Mouse (Mus musculus): ENCODE measurements around the gene Gm10912. TPM values are rescaled to one million over a fixed set of nuclear protein-coding genes. Genes with fewer than 3 reads are reported as not detected.
"Not testable (repeated sequence)": the region's sequence is repeated elsewhere in the genome, so short reads cannot be mapped to it uniquely, and the experiment has no call there.

Gene Gm10912
- polyA plus RNA-seq, 1 experiment from 2014 or later = not detected

DNA sequence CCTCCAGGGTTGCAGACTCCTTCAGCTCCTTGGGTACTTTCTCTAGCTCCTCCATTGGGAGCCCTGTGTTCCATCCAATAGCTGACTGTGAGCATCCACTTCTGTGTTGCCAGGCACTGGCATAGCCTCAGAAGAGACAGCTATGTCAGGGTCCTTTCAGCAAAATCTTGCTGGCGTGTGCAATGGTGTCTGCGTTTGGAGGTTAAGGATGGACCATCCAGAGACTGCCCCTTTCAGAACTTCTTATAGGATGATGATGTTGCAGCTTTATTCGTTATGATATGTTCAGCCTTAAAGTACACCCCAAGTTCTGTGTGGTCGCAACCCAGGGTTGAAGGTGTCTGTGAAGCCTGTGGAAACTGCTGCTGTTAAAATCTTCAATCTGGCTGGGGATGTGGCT is 31.8 kb downstream of the Gm10912 start:
- Histone ChIP-seq H3K4me1 (replicated peaks) (peaks cover 34% of the 10 kb centered on the region), H3K27ac (ENCODE audit: poor library complexity, severe bottlenecking) (peak overlapping the region; percentile 97), H3K9ac (peak overlapping the region; percentile 31; the same call in 1 of the 2 replicates), H3K4me3 (peak overlapping the region; percentile 60), H3K4me2 (peak overlapping the region; percentile 71)
- WGBS = 78% methylated on average over 4 of the region's 4 CpGs
- not testable (repeated sequence) for H3K36me3 ChIP-seq; ATAC-seq (ENCODE audit: insufficient number of reproducible peaks, low FRiP score); H3K27me3 ChIP-seq (replicated peaks); H3K9me3 ChIP-seq (replicated peaks)

DNA sequence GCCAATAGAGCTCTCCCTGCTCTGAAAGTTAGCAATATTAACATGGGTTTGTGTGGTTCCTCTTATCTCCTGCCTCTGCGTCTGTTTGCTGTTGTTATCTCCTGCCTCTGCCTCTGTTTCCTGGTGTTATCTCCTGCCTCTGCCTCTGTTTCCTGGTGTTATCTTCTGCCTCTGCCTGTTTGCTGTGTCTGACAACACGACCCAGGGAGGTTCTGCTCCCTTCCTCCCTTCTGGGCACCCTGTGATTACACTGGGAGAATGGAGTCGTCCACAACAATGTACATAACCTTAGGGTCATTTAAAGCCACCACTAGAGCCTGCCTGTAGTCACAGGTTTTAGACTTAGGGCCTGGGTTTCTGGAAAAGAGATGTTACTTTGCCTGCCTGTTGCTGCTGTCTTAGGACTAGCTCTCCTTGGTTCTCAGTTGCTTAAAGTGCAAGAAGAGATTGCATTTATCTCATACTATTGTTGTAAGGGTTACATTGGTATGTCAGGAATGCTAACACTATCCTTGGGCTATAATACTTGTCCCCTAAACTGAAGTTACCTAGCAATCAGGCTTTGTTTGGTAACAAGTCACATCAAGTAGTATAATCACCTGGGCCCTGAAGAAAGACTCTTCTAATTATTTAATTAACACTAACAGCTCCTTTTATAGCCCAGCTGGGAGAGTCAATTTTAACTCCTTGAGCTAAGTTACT is 33.1 kb downstream of the Gm10912 start:
- Histone ChIP-seq H3K27me3 (replicated peaks) (no peaks in the 10 kb centered on the region), H3K27ac (ENCODE audit: poor library complexity, severe bottlenecking) (peak overlapping the region; percentile 80), H3K36me3 (no peaks in the 10 kb centered on the region), H3K9ac (no peak overlapping the region), H3K9me3 (replicated peaks) (no peaks in the 10 kb centered on the region), H3K4me1 (replicated peaks) (peaks cover 45% of the 10 kb centered on the region), H3K4me3 (0 out of 2 replicates have a peak overlapping the region, but pooled peaks have one; percentile 6), H3K4me2 (peak overlapping the region; percentile 43)
- peak; percentile 88 for ATAC-seq (ENCODE audit: insufficient number of reproducible peaks, low FRiP score)
- WGBS = 3% methylated on average over 3 of the region's 3 CpGs

DNA sequence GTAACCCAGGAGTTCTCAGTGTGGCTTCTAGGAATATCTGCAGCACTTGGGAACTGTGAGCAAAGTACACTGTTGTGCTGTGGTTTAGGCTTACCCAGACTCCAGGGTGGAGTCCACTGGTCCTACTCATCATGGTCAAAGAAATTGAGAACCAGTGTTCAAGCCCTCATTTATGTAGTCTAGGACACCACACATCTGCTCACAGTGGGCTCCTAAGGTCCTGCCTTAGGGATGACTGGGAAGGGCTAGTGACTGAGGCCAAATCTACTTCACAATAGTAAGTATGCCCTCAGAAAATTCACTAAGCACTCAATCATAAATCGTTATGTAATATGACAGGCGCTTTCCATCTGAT is 33.6 kb downstream of the Gm10912 start:
- 91% methylated on average over 2 of the region's 2 CpGs for WGBS
- Histone ChIP-seq H3K4me2 (peak overlapping the region; percentile 43), H3K4me1 (replicated peaks) (peaks cover 45% of the 10 kb centered on the region), H3K9me3 (replicated peaks) (no peaks in the 10 kb centered on the region), H3K36me3 (0 out of 2 replicates have a peak, but pooled peaks cover under 1% of the 10 kb centered on the region), H3K27me3 (replicated peaks) (no peaks in the 10 kb centered on the region), H3K9ac (no peak overlapping the region), H3K4me3 (0 out of 2 replicates have a peak overlapping the region, but pooled peaks have one; percentile 6), H3K27ac (ENCODE audit: poor library complexity, severe bottlenecking) (peak overlapping the region; percentile 80)
- no peak for ATAC-seq (ENCODE audit: insufficient number of reproducible peaks, low FRiP score)

DNA sequence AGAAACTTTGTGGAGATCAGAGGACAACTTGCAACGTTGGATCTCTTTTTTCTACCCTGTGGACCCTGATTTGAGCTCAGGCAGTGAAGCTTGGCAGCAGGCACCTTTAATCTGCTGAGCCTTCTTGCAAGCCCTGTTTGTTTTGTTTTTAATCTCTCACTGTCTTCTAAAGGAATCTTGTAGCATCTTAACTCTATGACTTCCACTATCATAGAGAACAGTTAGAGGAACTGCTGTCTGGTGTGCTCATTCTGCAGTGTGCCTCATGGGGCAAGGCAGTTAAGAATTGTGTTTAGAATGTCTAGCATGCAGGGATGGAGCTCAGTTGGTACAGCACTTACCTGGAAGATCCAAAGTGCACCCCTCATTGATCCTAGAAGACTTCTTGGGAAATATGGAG is 34.3 kb downstream of the Gm10912 start:
- no peak for ATAC-seq (ENCODE audit: insufficient number of reproducible peaks, low FRiP score)
- 0 out of 2 replicates have a peak overlapping the region, but pooled peaks have one; percentile 1 for H3K27ac ChIP-seq (ENCODE audit: poor library complexity, severe bottlenecking)
- 0 out of 2 replicates have a peak overlapping the region, but pooled peaks have one; percentile 5 for H3K4me3 ChIP-seq
- H3K9ac ChIP-seq = 0 out of 2 replicates have a peak overlapping the region, but pooled peaks have one; percentile 31
- H3K4me2 ChIP-seq = peak overlapping the region; percentile 53
- H3K27me3 ChIP-seq (replicated peaks) = no peaks in the 10 kb centered on the region
- no peaks in the 10 kb centered on the region for H3K9me3 ChIP-seq (replicated peaks)
- peaks cover 8% of the 10 kb centered on the region for H3K36me3 ChIP-seq
- 49% methylated on average over 1 of the region's 1 CpGs for WGBS
- H3K4me1 ChIP-seq (replicated peaks) = peaks cover 45% of the 10 kb centered on the region

DNA sequence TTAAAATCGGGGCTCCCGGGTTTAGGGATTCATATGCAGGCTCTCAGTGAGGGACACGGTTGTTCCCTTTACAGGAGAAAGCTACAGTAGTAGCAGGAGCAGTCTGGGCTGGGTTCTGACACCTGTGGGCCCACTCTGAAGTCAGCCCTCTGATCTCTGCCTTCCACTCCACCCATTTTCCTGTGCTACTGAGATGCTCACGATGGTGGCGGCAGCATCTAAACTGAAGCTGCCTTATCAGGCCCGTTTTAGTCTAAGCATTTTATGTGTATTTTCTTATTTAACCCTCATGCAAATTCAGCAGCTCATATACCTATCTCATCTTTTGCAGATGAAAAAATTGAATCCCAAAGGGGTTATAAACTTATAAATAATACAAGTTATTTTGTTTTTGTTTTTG is 39.2 kb downstream of the Gm10912 start:
- H3K36me3 ChIP-seq = peaks cover 18% of the 10 kb centered on the region
- 86% methylated on average over 6 of the region's 6 CpGs for WGBS
- peaks cover 28% of the 10 kb centered on the region for H3K4me1 ChIP-seq (replicated peaks)
- H3K4me2 ChIP-seq = no peak overlapping the region
- no peaks in the 10 kb centered on the region for H3K9me3 ChIP-seq (replicated peaks)
- H3K27ac ChIP-seq (ENCODE audit: poor library complexity, severe bottlenecking) = no peak overlapping the region
- H3K4me3 ChIP-seq = no peak overlapping the region
- H3K27me3 ChIP-seq (replicated peaks) = no peaks in the 10 kb centered on the region
- H3K9ac ChIP-seq = no peak overlapping the region
- no peak for ATAC-seq (ENCODE audit: insufficient number of reproducible peaks, low FRiP score)

DNA sequence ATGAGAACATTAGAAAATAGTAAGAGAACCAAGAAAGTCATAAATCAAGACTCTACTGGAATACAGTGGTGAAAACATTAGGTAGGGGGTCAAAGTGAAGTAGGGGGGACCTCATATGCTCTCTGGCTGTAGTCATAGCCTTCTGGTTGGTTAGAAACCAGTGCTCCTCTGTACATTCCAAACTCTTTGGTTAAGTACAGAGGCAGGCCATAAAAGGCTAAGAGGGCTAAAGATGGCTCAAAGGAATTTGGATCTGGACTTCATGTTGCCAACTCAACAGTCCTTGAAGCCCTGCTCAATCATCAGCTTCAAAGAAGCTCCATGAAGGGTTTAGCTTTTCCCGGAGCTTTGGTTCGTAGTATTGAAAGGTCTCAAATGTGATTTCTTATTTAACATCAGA is 43.4 kb downstream of the Gm10912 start:
- H3K27me3 ChIP-seq (replicated peaks); H3K9ac ChIP-seq; H3K9me3 ChIP-seq (replicated peaks); ATAC-seq (ENCODE audit: insufficient number of reproducible peaks, low FRiP score); H3K4me3 ChIP-seq; H3K4me2 ChIP-seq: not testable (repeated sequence)
- 30% methylated on average over 2 of the region's 2 CpGs for WGBS
- Histone ChIP-seq H3K27ac (ENCODE audit: poor library complexity, severe bottlenecking) (peak overlapping the region; percentile 62), H3K36me3 (peaks cover 29% of the 10 kb centered on the region), H3K4me1 (replicated peaks) (peaks cover 12% of the 10 kb centered on the region)

DNA sequence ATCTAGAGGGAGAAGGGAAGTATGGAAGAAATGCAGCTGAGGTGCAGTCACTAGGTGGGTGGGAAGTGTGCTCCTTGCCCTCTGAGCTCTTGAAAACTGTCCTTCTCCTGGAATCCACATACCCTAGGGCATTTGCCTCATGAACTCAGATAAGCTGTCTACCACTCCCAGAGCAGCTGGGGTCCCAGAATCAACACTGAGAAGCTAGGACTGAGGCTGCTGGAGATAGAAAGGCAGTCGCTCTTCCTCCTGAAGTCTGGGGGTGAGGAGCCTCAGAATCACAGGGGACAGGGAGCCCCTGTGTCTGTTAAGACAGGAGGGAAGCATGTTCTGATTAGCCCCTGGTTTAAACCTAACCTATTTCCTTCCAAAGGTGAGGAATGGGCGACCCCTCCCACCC is 43.9 kb downstream of the Gm10912 start:
- peaks cover 12% of the 10 kb centered on the region for H3K4me1 ChIP-seq (replicated peaks)
- no peak; the same call in 1 of the 2 replicates for ATAC-seq (ENCODE audit: insufficient number of reproducible peaks, low FRiP score)
- 31% methylated on average over 2 of the region's 2 CpGs for WGBS
- H3K27me3 ChIP-seq (replicated peaks) = no peaks in the 10 kb centered on the region
- H3K9ac ChIP-seq = no peak overlapping the region
- H3K4me2 ChIP-seq = peak overlapping the region; percentile 5; the same call in 1 of the 2 replicates
- no peak overlapping the region for H3K4me3 ChIP-seq
- peak overlapping the region; percentile 62 for H3K27ac ChIP-seq (ENCODE audit: poor library complexity, severe bottlenecking)
- no peaks in the 10 kb centered on the region for H3K9me3 ChIP-seq (replicated peaks)
- H3K36me3 ChIP-seq = peaks cover 25% of the 10 kb centered on the region

DNA sequence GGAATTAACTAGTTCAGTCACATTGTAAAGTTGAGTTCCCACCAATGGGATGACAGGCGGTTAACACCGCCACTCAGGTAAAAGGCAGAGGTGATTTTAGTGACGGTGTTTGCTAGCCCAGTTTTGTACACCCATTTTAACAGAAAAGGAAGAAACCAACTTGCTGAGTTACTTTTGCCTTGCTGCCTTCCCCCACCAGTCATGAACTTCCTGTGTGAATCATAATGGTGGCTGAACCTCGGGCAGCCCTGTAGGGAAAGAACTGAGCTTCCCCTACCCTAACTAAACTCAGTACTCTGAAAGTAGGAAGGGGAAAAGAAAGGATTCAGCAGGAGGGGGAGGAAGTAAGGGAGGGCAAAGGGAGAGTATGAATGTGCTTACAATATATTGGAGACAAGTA is 44.4 kb downstream of the Gm10912 start:
- no peaks in the 10 kb centered on the region for H3K9me3 ChIP-seq (replicated peaks)
- H3K4me1 ChIP-seq (replicated peaks) = peaks cover 12% of the 10 kb centered on the region
- no peak overlapping the region for H3K4me3 ChIP-seq
- peaks cover 21% of the 10 kb centered on the region for H3K36me3 ChIP-seq
- no peaks in the 10 kb centered on the region for H3K27me3 ChIP-seq (replicated peaks)
- no peak for ATAC-seq (ENCODE audit: insufficient number of reproducible peaks, low FRiP score)
- H3K27ac ChIP-seq (ENCODE audit: poor library complexity, severe bottlenecking) = no peak overlapping the region; the same call in 1 of the 2 replicates
- H3K9ac ChIP-seq = no peak overlapping the region
- WGBS = 68% methylated on average over 4 of the region's 4 CpGs
- no peak overlapping the region for H3K4me2 ChIP-seq

DNA sequence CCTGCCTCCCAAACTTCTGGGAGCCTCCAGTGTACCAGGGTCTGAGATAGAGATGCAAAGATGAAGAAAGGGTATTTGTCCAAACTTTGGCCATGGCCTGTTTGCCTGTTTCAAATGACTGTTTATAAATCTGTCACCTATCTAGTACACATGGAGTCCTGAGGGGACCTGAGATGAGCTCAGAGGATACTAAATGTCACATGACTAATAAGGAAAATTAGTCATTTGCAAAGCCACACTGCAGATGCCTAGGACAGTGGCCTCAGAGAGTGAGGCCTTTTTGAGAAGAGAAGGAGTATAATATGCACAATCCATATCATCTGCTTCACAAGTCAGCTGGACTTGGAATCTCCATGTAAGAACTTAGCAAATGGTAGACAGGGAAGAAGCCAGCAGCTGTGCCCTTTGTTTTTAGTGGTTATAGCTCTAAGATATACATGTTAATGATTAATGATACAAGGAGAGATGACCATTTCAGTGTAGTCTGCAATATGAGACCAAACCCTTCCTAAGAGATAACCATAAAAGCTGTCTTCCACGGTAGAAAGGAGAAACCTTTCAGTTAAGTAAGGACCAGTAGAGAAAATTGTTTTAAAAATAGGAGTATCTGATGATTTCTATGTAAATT is 45.7 kb downstream of the Gm10912 start:
- H3K9me3 ChIP-seq (replicated peaks); ATAC-seq (ENCODE audit: insufficient number of reproducible peaks, low FRiP score); H3K27me3 ChIP-seq (replicated peaks); H3K27ac ChIP-seq (ENCODE audit: poor library complexity, severe bottlenecking); H3K4me3 ChIP-seq; H3K9ac ChIP-seq; H3K4me2 ChIP-seq: not testable (repeated sequence)
- 80% methylated on average over 1 of the region's 1 CpGs for WGBS
- H3K4me1 ChIP-seq (replicated peaks) = peaks cover 12% of the 10 kb centered on the region
- H3K36me3 ChIP-seq = peaks cover 11% of the 10 kb centered on the region

DNA sequence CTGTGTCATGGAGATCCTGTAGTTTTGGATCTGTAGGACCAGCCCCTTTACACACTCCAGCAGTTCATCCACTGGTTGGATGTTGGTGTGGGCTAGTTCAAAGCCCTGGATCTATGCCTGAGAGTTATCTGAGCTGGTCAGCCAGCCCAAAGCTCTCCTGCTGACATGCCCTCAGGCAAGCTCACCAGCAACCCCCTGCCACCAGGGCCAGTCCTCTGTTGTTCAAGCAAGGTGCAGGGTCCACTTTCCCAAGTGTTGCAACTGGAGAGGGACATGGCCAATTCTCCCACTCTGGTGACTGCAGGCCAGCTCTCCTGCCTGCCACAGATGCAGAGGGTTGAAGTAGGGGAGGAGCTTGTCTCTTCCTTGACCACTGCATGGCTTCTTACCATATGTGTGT is 47.9 kb downstream of the Gm10912 start:
- H3K9ac ChIP-seq; H3K27ac ChIP-seq (ENCODE audit: poor library complexity, severe bottlenecking); H3K9me3 ChIP-seq (replicated peaks); H3K27me3 ChIP-seq (replicated peaks); H3K4me3 ChIP-seq; H3K4me2 ChIP-seq; ATAC-seq (ENCODE audit: insufficient number of reproducible peaks, low FRiP score): not testable (repeated sequence)
- Histone ChIP-seq H3K36me3 (peaks cover 15% of the 10 kb centered on the region), H3K4me1 (replicated peaks) (peaks cover 13% of the 10 kb centered on the region)

DNA sequence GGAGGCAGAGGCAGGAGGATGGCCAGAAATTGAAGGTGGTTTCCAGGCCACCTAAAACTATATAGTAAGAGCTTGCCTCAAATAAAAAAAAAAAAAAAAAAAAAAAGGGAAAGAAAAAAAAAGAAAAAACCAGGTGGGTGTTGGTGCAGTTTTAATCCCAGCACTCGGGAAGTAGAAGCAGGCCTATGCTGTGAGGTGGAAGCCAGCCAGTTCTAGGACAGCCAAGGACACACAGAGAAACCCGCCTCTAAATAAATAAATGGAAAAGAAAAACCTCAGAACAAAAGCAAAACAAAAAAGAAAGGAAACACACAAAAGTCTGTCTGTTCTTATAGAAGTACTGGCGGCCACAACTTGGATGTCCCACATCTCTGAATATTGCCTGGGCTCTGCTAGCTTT is 49.3 kb downstream of the Gm10912 start:
- H3K4me1 ChIP-seq (replicated peaks) = peaks cover 17% of the 10 kb centered on the region
- no peak for ATAC-seq (ENCODE audit: insufficient number of reproducible peaks, low FRiP score)
- H3K9ac ChIP-seq = no peak overlapping the region
- H3K9me3 ChIP-seq (replicated peaks) = no peaks in the 10 kb centered on the region
- no peak overlapping the region for H3K4me3 ChIP-seq
- no peaks in the 10 kb centered on the region for H3K27me3 ChIP-seq (replicated peaks)
- WGBS = 88% methylated on average over 3 of the region's 3 CpGs
- H3K36me3 ChIP-seq = peaks cover 15% of the 10 kb centered on the region
- no peak overlapping the region for H3K27ac ChIP-seq (ENCODE audit: poor library complexity, severe bottlenecking)
- no peak overlapping the region for H3K4me2 ChIP-seq
